Mouse (Mus musculus) ES-Bruce4 (cell line): Measurements from ENCODE around the gene Brat1. TPM values are rescaled to one million over a fixed set of nuclear protein-coding genes. Genes with fewer than 3 reads are reported as not detected.
"Not testable (repeated sequence)": the region's sequence is repeated elsewhere in the genome, so short reads cannot be mapped to it uniquely, and the experiment has no call there.

Experiments
- H3K27ac ChIP-seq: 2 replicates; pipeline ENCODE4 v1.5.1; 2012; ENCODE audit warnings: low read length, inconsistent platforms; ENCODE audit not compliant: insufficient read depth
- H3K27me3 ChIP-seq: 2 replicates; pipeline ENCODE4 v1.6.1; 2012; ENCODE audit warnings: mild to moderate bottlenecking, low read length, inconsistent platforms; ENCODE audit not compliant: control insufficient read depth, poor library complexity, insufficient read depth, severe bottlenecking
- H3K36me3 ChIP-seq: 2 replicates; pipeline ENCODE4 v1.6.1; 2012; ENCODE audit warnings: inconsistent platforms, mild to moderate bottlenecking, low read length, moderate library complexity; ENCODE audit not compliant: control insufficient read depth, poor library complexity, insufficient read depth, severe bottlenecking
- H3K4me1 ChIP-seq: one replicate; pipeline ENCODE4 v1.8.1; 2011; ENCODE audit warnings: low read length; ENCODE audit not compliant: control insufficient read depth, insufficient read depth
- H3K4me3 ChIP-seq: 2 replicates; pipeline ENCODE4 v1.5.1; 2011; ENCODE audit warnings: low read depth, mild to moderate bottlenecking, low read length
- H3K9ac ChIP-seq: 2 replicates; pipeline ENCODE4 v1.6.1; 2012; ENCODE audit warnings: low read depth, mild to moderate bottlenecking, inconsistent platforms; ENCODE audit not compliant: poor library complexity, severe bottlenecking
- H3K9me3 ChIP-seq: replicated peaks from 2 replicates; pipeline ENCODE4 v1.6.1; 2012; ENCODE audit warnings: mild to moderate bottlenecking, low read length, inconsistent platforms; ENCODE audit not compliant: control insufficient read depth, poor library complexity, insufficient read depth, severe bottlenecking
- CTCF ChIP-seq: IDR thresholded peaks from one replicate; pipeline ENCODE4 v1.8.1; 2011; ENCODE audit warnings: low read depth, low read length
- EP300 ChIP-seq: IDR thresholded peaks from 2 replicates; pipeline ENCODE4 v1.6.1; 2011; ENCODE audit warnings: low read depth, low read length; ENCODE audit not compliant: insufficient read depth
- POLR2A ChIP-seq: IDR thresholded peaks from one replicate; pipeline ENCODE4 v1.8.1; 2011; ENCODE audit warnings: low read length; ENCODE audit not compliant: insufficient read depth
- polyA plus RNA-seq: library from polyadenylated mRNA; stranded (reverse); fragments of >200 nt; gene quantifications from 2 replicates; pipeline ENCODE4 v1.2.4, GENCODE M21; 2011; ENCODE audit warnings: low read depth; ENCODE audit not compliant: missing spikeins, insufficient read depth, insufficient read length

Gene Brat1
- polyA plus RNA-seq, 1 experiment: 9.3 TPM

- Histone ChIP-seq H3K27ac (no peak overlapping the region), H3K4me1 (no peaks in the 10 kb centered on the region), H3K9me3 (no peaks in the 10 kb centered on the region), H3K9ac (no peak overlapping the region), H3K4me3 (0 out of 2 replicates have a peak overlapping the region, but pooled peaks have one; percentile 0), H3K36me3 (no peaks in the 10 kb centered on the region), H3K27me3 (no peaks in the 10 kb centered on the region)
- no peak for TF ChIP-seq POLR2A
- TF ChIP-seq CTCF: no peak
- TF ChIP-seq EP300: no peak
Measured at GRCm38 (mm10) chr5:140662741-140663592, 41.8 kb upstream of the Brat1 start.

DNA sequence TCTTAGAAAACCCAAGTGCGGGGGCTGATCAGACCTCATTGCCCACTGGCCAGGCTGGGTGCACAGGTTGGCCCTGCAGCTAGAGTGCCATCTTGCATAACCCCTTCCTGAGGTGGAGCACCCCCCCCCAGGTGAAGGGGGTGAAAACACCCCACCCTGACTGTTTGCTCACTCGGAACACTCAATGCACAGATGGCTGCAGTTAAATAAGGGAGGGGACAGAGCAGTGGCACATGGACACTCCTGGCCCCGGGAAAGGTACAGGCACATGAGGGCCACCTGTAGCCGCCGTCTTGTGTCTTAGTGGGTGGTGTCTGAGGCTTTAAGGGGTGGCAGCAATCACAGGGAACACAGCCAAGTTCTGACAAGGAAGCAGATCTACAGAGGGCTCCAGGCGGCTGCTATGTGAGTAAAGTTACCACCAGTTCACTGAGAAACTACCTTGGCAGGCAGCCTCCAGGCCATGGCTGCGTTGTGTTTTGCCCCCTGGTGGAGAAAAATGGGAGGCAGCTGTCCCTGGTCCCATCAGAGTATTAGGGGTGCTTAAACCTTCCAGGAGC, 41.1 kb upstream of the Brat1 start:
- TF ChIP-seq EP300: no peak
- TF ChIP-seq CTCF: peak; percentile 72
- Histone ChIP-seq H3K9ac (no peak overlapping the region), H3K9me3 (peaks cover 2% of the 10 kb centered on the region; the same call in 1 of the 2 replicates), H3K4me1 (no peaks in the 10 kb centered on the region), H3K36me3 (no peaks in the 10 kb centered on the region), H3K27ac (no peak overlapping the region), H3K4me3 (no peak overlapping the region), H3K27me3 (no peaks in the 10 kb centered on the region)

DNA sequence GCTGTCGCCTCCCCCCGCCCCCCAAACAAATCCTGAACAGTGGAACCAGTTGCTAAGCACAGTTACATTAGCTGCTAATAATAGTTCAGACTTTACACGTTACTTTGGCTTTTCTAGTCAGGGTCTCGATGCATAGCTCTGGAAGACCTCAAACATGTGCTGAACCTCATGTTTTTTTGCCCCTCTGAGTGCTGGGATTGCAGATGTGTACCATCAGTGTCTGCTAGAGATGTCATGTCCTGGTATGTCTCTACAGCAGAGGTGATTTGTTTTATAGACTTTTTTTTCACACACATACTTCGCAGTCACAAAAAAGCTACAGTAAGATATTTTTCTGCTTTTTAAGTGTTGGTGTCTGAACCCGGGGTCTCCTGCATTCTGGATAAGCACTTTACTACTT, 32.7 kb upstream of the Brat1 start:
- H3K4me1 ChIP-seq: no peaks in the 10 kb centered on the region
- H3K27ac ChIP-seq: no peak overlapping the region
- TF ChIP-seq EP300: no peak
- TF ChIP-seq POLR2A: no peak
- TF ChIP-seq CTCF: no peak
- H3K27me3 ChIP-seq: no peaks in the 10 kb centered on the region
- H3K9me3 ChIP-seq: peaks cover 8% of the 10 kb centered on the region
- no peaks in the 10 kb centered on the region for H3K36me3 ChIP-seq
- H3K9ac ChIP-seq: no peak overlapping the region
- H3K4me3 ChIP-seq: no peak overlapping the region

DNA sequence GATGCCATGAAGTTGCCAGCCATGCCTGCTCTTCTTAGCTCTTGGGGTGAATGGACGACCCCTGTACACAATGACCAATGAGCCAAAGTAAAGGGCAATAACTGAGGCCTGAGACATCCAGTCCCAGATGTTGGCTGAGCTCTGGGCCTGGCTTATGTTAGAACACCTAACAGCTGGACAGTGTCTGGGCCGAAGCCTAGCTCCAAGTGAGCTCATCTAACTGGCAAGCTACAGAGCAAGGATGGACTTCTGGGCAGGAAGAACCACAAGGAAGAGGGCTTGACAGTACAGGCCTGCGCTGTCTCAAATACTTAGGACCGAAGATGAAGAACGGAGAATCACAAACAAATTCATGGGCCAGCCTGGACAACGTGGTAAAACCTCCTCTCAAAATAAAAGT, 32.2 kb upstream of the Brat1 start:
- not testable (repeated sequence) for H3K9me3 ChIP-seq, H3K36me3 ChIP-seq, H3K4me1 ChIP-seq, H3K27me3 ChIP-seq, H3K27ac ChIP-seq, H3K9ac ChIP-seq, H3K4me3 ChIP-seq

GRCm38 (mm10) chr5:140674036-140674435, 30.8 kb upstream of the Brat1 start:
- H3K36me3 ChIP-seq: no peaks in the 10 kb centered on the region
- H3K9me3 ChIP-seq: peaks cover 3% of the 10 kb centered on the region
- no peaks in the 10 kb centered on the region for H3K4me1 ChIP-seq
- no peak for TF ChIP-seq EP300
- TF ChIP-seq POLR2A: no peak
- no peak for TF ChIP-seq CTCF
- no peaks in the 10 kb centered on the region for H3K27me3 ChIP-seq
- no peak overlapping the region for H3K27ac ChIP-seq
- no peak overlapping the region for H3K4me3 ChIP-seq
- H3K9ac ChIP-seq: no peak overlapping the region

DNA sequence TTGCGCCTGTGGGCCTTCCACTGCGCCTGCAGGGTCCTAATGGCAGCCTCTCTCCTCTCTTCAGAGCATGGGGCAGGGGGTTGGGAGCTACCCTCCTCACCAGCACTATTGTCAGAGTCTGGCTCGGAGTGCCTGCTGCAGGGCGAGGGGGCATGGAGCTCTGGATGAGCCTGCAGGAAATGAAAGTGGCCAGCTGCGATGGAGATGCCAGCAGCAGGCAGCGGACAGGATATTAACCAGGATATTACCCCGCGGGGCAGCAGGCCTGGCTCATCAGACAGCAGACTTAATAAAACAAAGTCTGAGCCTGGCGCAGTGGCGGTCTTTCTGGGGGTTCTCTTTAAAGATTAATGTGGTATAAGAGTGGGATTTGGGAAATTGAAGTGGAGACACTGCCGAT, 29.7 kb upstream of the Brat1 start:
- Histone ChIP-seq H3K4me3 (no peak overlapping the region), H3K9me3 (no peaks in the 10 kb centered on the region), H3K27me3 (no peaks in the 10 kb centered on the region), H3K36me3 (no peaks in the 10 kb centered on the region), H3K4me1 (no peaks in the 10 kb centered on the region), H3K9ac (no peak overlapping the region), H3K27ac (no peak overlapping the region)
- no peak for TF ChIP-seq EP300
- TF ChIP-seq POLR2A: no peak
- no peak for TF ChIP-seq CTCF
